Mouse (Mus musculus) intestine, embryonic 14.5 days (tissue): Measurements from ENCODE around the gene Eddm3b. TPM values are rescaled to one million over a fixed set of nuclear protein-coding genes. Genes with fewer than 3 reads are reported as not detected.
A peak's percentile ranks its signal among the peaks of the same experiment; 100 is the strongest.

ENCODE experiments used
- ATAC-seq: fragments of 200-750 bp; cut with Nextera tagmentation; replicated peaks from 2 replicates; pipeline ENCODE4 v1.8.0; 2017; ENCODE audit warnings: low read depth, moderate number of reproducible peaks, moderate TSS enrichment, moderate library complexity; ENCODE audit not compliant: low FRiP score, low TSS enrichment
- DNase-seq: peaks from one replicate; pipeline ENCODE4 v3.0.0-alpha.2; 2018; ENCODE audit warnings: low spot score
- H3K27ac ChIP-seq: fragments of 300-500 bp; sonication (generic); 2 replicates; pipeline ENCODE4 v1.5.1; 2014; ENCODE audit warnings: low read depth, mild to moderate bottlenecking, control low read depth
- H3K27me3 ChIP-seq: fragments of 300-500 bp; sonication (generic); replicated peaks from 2 replicates; pipeline ENCODE4 v1.6.1; 2014; ENCODE audit warnings: low read length, control low read depth; ENCODE audit not compliant: control insufficient read depth, insufficient read depth
- H3K36me3 ChIP-seq: fragments of 300-500 bp; sonication (generic); 2 replicates; pipeline ENCODE4 v1.6.1; 2014; ENCODE audit warnings: low read length, control low read depth; ENCODE audit not compliant: control insufficient read depth, insufficient read depth
- H3K4me1 ChIP-seq: fragments of 300-500 bp; sonication (generic); replicated peaks from 2 replicates; pipeline ENCODE4 v1.6.1; 2014; ENCODE audit warnings: low read length, control low read depth, mixed read lengths; ENCODE audit not compliant: control insufficient read depth, insufficient read depth
- H3K4me2 ChIP-seq: fragments of 300-500 bp; sonication (generic); 2 replicates; pipeline ENCODE4 v1.6.1; 2014; ENCODE audit warnings: low read length
- H3K4me3 ChIP-seq: fragments of 300-500 bp; sonication (generic); 2 replicates; pipeline ENCODE4 v1.5.1; 2014; ENCODE audit warnings: low read depth, low read length, control low read depth, mixed read lengths
- H3K9ac ChIP-seq: fragments of 300-500 bp; sonication (generic); 2 replicates; pipeline ENCODE4 v1.6.1; 2014; ENCODE audit warnings: mild to moderate bottlenecking, low read length
- H3K9me3 ChIP-seq: fragments of 300-500 bp; sonication (generic); 2 replicates; pipeline ENCODE4 v1.6.1; 2016; ENCODE audit warnings: low read length, control low read depth; ENCODE audit not compliant: control insufficient read depth
- WGBS: fragments of 180-500 bp; shearing (Covaris S2); extraction: QIAGEN DNeasy Blood & Tissue Kit; methylation state at CpG from one replicate; pipeline ENCODE4 v1.1.7; 2014; 5-methylcytosine and 5-hydroxymethylcytosine counted together
- polyA plus RNA-seq: library from polyadenylated mRNA; unstranded; fragments of >200 nt; fragmentation: Nextera tagmentation; extraction: Ambion mirVana; gene quantifications from 2 replicates; pipeline ENCODE4 v1.2.1, GENCODE M21; 2014

Gene Eddm3b
- polyA plus RNA-seq, 1 experiment from 2014 or later, result 0.12 TPM

DNA sequence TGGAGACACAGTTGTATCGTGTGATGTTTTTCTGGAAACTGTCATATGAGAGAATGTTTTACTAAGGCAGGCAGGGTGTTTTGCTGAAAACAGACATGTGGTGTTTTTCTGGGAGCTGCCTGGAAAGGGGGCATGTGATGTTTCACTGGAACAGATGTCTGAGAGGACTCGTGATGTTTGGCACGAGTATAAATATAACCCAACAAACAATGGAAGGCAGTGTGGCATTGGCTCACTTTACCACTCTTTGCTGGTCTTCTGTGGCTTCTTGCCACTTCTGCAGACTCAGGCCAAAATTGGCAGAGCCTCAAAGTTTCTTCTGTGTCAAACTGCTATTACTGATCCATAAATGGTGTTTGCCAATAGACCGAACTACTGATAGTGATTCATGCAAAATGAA lies 29.1 kb downstream of the Eddm3b start:
- H3K27me3 ChIP-seq, result no peaks in the 10 kb centered on the region
- H3K4me2 ChIP-seq, result no peak overlapping the region
- ATAC-seq (no peak), DNase-seq (no peak)
- H3K4me3 ChIP-seq, result no peak overlapping the region
- H3K36me3 ChIP-seq, result no peaks in the 10 kb centered on the region
- 46% methylated on average over 4 of the region's 4 CpGs for WGBS
- no peak overlapping the region for H3K9ac ChIP-seq
- no peaks in the 10 kb centered on the region for H3K9me3 ChIP-seq
- no peaks in the 10 kb centered on the region for H3K4me1 ChIP-seq
- H3K27ac ChIP-seq, result no peak overlapping the region

GRCm38 (mm10) chr14:51143937-51144336 lies 29.7 kb downstream of the Eddm3b start:
- WGBS, result 69% methylated on average over 2 of the region's 2 CpGs
- ATAC-seq (no peak), DNase-seq (no peak)
- H3K27me3 ChIP-seq, result no peaks in the 10 kb centered on the region
- no peak overlapping the region for H3K27ac ChIP-seq
- no peak overlapping the region for H3K9ac ChIP-seq
- no peaks in the 10 kb centered on the region for H3K36me3 ChIP-seq
- H3K4me2 ChIP-seq, result no peak overlapping the region
- H3K9me3 ChIP-seq, result no peaks in the 10 kb centered on the region
- H3K4me1 ChIP-seq, result no peaks in the 10 kb centered on the region
- H3K4me3 ChIP-seq, result no peak overlapping the region

- Histone ChIP-seq H3K9me3 (no peaks in the 10 kb centered on the region), H3K4me2 (no peak overlapping the region), H3K27me3 (no peaks in the 10 kb centered on the region), H3K9ac (no peak overlapping the region), H3K27ac (no peak overlapping the region), H3K36me3 (no peaks in the 10 kb centered on the region), H3K4me1 (no peaks in the 10 kb centered on the region), H3K4me3 (no peak overlapping the region)
- 97% methylated on average over 4 of the region's 4 CpGs for WGBS
- DNase-seq (no peak), ATAC-seq (no peak)
Measured at GRCm38 (mm10) chr14:51144451-51144850, 30.2 kb downstream of the Eddm3b start.

DNA sequence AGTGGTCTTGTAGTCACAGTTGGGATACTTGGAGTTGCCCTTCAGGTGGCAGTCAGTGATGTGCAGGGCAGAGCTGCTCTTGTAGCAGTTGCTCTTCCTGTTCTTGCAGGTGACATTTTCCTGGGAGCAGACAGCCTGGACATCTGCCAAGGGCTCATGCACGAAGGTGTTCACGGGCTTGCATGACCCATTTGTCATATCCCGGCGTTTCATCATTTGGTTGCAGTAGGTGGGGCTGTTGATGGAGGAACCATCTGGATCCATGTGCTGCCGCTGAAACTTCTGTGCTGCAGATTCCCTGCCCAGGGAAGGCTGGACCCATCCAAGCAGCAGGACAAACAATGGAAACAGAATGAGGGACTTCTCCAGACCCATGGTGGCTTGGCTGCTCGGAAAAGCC lies 31.3 kb downstream of the Eddm3b start:
- H3K9ac ChIP-seq, result no peak overlapping the region
- ATAC-seq, result no peak
- no peaks in the 10 kb centered on the region for H3K4me1 ChIP-seq
- no peak overlapping the region for H3K4me3 ChIP-seq
- DNase-seq, result no peak
- H3K9me3 ChIP-seq, result no peaks in the 10 kb centered on the region
- no peaks in the 10 kb centered on the region for H3K36me3 ChIP-seq
- no peak overlapping the region for H3K27ac ChIP-seq
- 76% methylated on average over 6 of the region's 6 CpGs for WGBS
- no peaks in the 10 kb centered on the region for H3K27me3 ChIP-seq
- no peak overlapping the region for H3K4me2 ChIP-seq

GRCm38 (mm10) chr14:51146685-51147084 lies 32.5 kb downstream of the Eddm3b start, which contains the start of gene Rnase1:
Gene Rnase1 (minus strand): TSS chr14:51146785.
- Histone ChIP-seq H3K4me2 (no peak within 1 kb of the TSS), H3K36me3 (no peaks in the 10 kb centered on the region), H3K27ac (no peak within 1 kb of the TSS), H3K4me3 (no peak within 1 kb of the TSS), H3K4me1 (no peaks in the 10 kb centered on the region), H3K9me3 (no peaks in the 10 kb centered on the region), H3K27me3 (no peaks in the 10 kb centered on the region), H3K9ac (no peak within 1 kb of the TSS)
- DNase-seq, result no peak
- 60% methylated on average over 2 of the region's 2 CpGs for WGBS
- no peak for ATAC-seq

DNA sequence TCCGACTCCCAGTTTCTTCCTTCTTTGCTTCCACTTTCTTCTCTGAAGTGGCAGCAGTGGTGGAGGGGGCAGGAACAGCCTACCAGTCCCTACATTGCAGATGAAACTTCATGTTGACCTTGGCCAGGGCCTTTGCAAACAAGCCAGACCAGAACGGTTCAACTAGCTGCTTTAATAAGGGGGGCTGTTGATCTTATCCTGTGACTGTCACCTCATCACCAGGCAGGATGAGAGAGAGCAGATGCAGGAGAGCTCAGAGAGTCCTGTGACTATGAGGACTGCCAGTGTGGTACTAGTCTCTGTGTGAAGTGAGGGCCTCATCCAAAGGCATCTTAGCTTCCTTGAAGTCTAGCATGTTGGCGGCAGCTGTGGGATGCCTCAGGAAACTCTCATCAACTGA lies 33.8 kb downstream of the Eddm3b start:
- H3K9ac ChIP-seq, result no peak overlapping the region
- no peaks in the 10 kb centered on the region for H3K4me1 ChIP-seq
- no peak overlapping the region for H3K27ac ChIP-seq
- H3K27me3 ChIP-seq, result no peaks in the 10 kb centered on the region
- ATAC-seq, result no peak
- H3K36me3 ChIP-seq, result no peaks in the 10 kb centered on the region
- no peak overlapping the region for H3K4me2 ChIP-seq
- H3K4me3 ChIP-seq, result no peak overlapping the region
- 53% methylated on average over 3 of the region's 3 CpGs for WGBS
- no peak for DNase-seq
- no peaks in the 10 kb centered on the region for H3K9me3 ChIP-seq

DNA sequence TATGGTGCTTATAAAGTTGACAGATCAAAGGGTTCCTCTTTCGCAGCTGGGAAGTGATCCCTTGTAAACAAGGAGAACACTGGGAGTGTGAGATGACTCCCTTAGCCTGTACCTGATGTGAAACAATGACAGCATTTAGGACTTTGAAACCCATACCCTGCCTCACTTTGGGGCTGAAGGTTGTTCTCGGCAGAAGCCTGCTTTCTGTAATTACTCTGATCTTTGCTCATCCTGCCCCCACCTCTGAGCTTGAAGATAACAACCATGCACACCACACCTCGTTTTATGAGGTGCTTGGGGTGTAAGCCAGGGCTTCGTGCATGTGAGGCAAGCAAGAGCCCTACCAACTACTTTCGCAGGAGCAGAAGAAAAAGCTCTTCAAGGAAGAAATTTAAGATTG lies 34.9 kb downstream of the Eddm3b start:
- 17% methylated on average over 5 of the region's 5 CpGs for WGBS
- no peak overlapping the region for H3K4me2 ChIP-seq
- H3K9ac ChIP-seq, result no peak overlapping the region
- 0 out of 2 replicates have a peak overlapping the region, but pooled peaks have one; percentile 6 for H3K27ac ChIP-seq
- DNase-seq, result no peak
- H3K27me3 ChIP-seq, result no peaks in the 10 kb centered on the region
- no peaks in the 10 kb centered on the region for H3K4me1 ChIP-seq
- no peaks in the 10 kb centered on the region for H3K36me3 ChIP-seq
- no peaks in the 10 kb centered on the region for H3K9me3 ChIP-seq
- H3K4me3 ChIP-seq, result no peak overlapping the region
- ATAC-seq, result peak; percentile 89

DNA sequence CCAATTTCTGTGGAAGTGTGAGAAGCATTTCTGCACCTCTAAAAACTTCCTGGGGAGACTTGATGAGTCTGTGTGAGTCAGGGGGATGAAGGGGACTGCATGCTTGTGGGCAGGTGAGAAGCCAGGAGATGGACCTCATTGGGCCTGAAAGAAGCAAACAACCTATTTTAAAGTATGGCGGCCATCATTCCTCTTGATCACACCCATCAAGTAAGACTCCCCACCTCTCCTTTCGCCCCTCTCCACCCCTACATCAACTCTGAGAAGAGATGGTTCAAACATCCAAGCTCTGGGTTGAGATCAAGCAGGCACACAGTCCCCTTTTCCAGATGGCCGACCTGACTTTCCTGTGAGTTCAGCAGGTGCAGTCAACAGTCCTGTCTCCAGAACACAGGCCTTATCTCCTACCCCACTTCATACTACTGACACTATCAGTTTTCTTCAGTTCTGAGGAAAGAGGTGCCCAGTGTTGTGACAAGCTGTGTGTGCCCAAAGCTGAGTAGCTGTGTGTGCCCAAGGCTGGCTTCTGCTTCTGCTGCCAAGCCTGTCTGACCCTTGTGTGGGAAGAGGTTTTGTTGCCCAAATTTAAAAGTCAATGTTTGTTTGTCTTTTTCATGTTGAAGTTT lies 36.1 kb downstream of the Eddm3b start:
- no peaks in the 10 kb centered on the region for H3K9me3 ChIP-seq
- no peak overlapping the region for H3K27ac ChIP-seq
- H3K36me3 ChIP-seq, result no peaks in the 10 kb centered on the region
- H3K4me2 ChIP-seq, result no peak overlapping the region
- 92% methylated on average over 3 of the region's 3 CpGs for WGBS
- H3K4me1 ChIP-seq, result no peaks in the 10 kb centered on the region
- no peak for DNase-seq
- H3K27me3 ChIP-seq, result no peaks in the 10 kb centered on the region
- no peak overlapping the region for H3K9ac ChIP-seq
- no peak for ATAC-seq
- no peak overlapping the region for H3K4me3 ChIP-seq

DNA sequence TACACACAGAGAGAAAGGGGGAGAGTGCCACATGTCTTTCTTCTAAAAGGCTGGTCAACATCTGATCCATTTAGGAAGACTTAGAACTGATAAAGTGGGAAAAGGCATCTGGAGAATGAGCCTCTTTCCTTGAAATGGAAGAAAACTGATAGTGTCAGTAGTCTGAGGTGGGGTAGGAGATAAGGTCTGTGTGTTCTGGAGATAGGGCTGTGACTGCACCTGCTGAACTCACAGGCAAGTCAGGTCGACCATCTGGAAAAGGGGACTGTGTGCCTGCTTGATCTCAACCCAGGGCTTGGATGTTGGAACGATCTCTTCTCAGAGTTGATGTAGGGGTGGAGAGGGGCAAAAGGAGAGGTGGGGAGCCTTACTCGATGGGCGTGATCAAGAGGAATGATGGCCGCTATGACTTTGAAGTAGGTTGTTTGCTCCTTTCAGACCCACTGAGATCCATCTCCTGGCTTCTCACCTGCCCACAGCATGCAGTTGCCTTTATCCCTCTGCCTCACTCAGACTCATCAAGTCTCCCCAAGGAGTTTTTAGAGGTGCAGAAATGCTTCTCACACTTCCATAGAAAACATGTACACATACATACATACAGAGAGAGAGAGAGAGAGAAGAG lies 38.1 kb downstream of the Eddm3b start:
- Histone ChIP-seq H3K9ac (no peak overlapping the region), H3K27ac (no peak overlapping the region), H3K9me3 (no peaks in the 10 kb centered on the region), H3K4me2 (no peak overlapping the region), H3K36me3 (no peaks in the 10 kb centered on the region), H3K4me1 (no peaks in the 10 kb centered on the region), H3K4me3 (no peak overlapping the region), H3K27me3 (no peaks in the 10 kb centered on the region)
- 49% methylated on average over 5 of the region's 5 CpGs for WGBS
- DNase-seq (no peak), ATAC-seq (no peak)
